Comparison of ENCODE assay signal across 8 mouse cellular contexts in genomic region chr8:84687705-84688100, GRCm38 (mm10). TPM values are rescaled to one million over a fixed set of nuclear protein-coding genes. Genes with fewer than 3 reads are reported as not detected.
A peak's percentile ranks its signal among the peaks of the same experiment; 100 is the strongest.
DNase-seq lines count a peak whose midpoint lies in the region; ATAC-seq and TF ChIP-seq lines count a peak whose summit lies in the region.

Gene Nacc1 (minus strand): TSS chr8:84687862.

- H3K27ac ChIP-seq in forebrain, embryonic 13.5 days = peak within 1 kb of the TSS; percentile 93
- H3K27ac ChIP-seq in neural tube, embryonic 14.5 days (ENCODE audit: low read depth, low read length) = peak within 1 kb of the TSS; percentile 84

- no peak for TF ChIP-seq CTCF in E14TG2a.4 (conservative IDR thresholded peaks at IDR 0.05; ENCODE audit: low read length)

- peak; percentile 82 for DNase-seq in c-Kit-positive CD71-positive TER-119-positive erythroid progenitor cells, embryonic 14.5 days (ENCODE audit: low spot score)
- peak; percentile 92 for DNase-seq in heart, postnatal 10 days
- no peak for DNase-seq in large intestine, adult 2 months (ENCODE audit: low read depth, low spot score)
- DNase-seq in lung, adult 18-20 months = peak; percentile 88 to 91
- peak; percentile 76 to 77 for DNase-seq in thymus, adult 18-20 months

- peak within 1 kb of the TSS; percentile 97 for H3K4me3 ChIP-seq in E14TG2a.4 (replicated peaks; ENCODE audit: low read length)
- H3K4me3 ChIP-seq in forebrain, embryonic 13.5 days = peak within 1 kb of the TSS; percentile 100
- H3K4me3 ChIP-seq in neural tube, embryonic 14.5 days (ENCODE audit: low read depth, low read length) = peak within 1 kb of the TSS; percentile 99

- peak within 1 kb of the TSS; percentile 99 for H3K4me2 ChIP-seq in forebrain, embryonic 13.5 days
- peak within 1 kb of the TSS; percentile 82 for H3K4me2 ChIP-seq in neural tube, embryonic 14.5 days (ENCODE audit: low read depth, low read length)

- H3K9me3 ChIP-seq in E14TG2a.4 (ENCODE audit: low read length) = no peaks in the 10 kb centered on the region
- H3K9me3 ChIP-seq in forebrain, embryonic 13.5 days (replicated peaks) = no peaks in the 10 kb centered on the region
- H3K9me3 ChIP-seq in neural tube, embryonic 14.5 days (ENCODE audit: control insufficient read depth, low read length) = no peaks in the 10 kb centered on the region

- ATAC-seq in forebrain, embryonic 13.5 days = peak; percentile 88
- peak; percentile 90 for ATAC-seq in neural tube, embryonic 14.5 days (ENCODE audit: low read depth)

- 0% methylated on average over 29 of the region's 37 CpGs for WGBS in forebrain, embryonic 13.5 days
- WGBS in large intestine, adult 2 months = under 1% methylated on average over 36 of the region's 37 CpGs
- 0% methylated on average over 29 of the region's 37 CpGs for WGBS in neural tube, embryonic 14.5 days

- H3K9ac ChIP-seq in forebrain, embryonic 13.5 days = peak within 1 kb of the TSS; percentile 99
- peak within 1 kb of the TSS; percentile 100 for H3K9ac ChIP-seq in neural tube, embryonic 14.5 days (replicated peaks; ENCODE audit: low read depth, low read length)

- peaks cover 67% of the 10 kb centered on the region for H3K4me1 ChIP-seq in E14TG2a.4 (replicated peaks; ENCODE audit: low read depth, low read length)
- H3K4me1 ChIP-seq in forebrain, embryonic 13.5 days = peaks cover 49% of the 10 kb centered on the region
- H3K4me1 ChIP-seq in neural tube, embryonic 14.5 days (ENCODE audit: control insufficient read depth, insufficient read depth, low read length) = peaks cover 38% of the 10 kb centered on the region

- no peaks in the 10 kb centered on the region for H3K27me3 ChIP-seq in E14TG2a.4 (ENCODE audit: insufficient read depth, low read length)
- H3K27me3 ChIP-seq in forebrain, embryonic 13.5 days = no peaks in the 10 kb centered on the region
- no peaks in the 10 kb centered on the region; the same call in 1 of the 2 replicates for H3K27me3 ChIP-seq in neural tube, embryonic 14.5 days (ENCODE audit: control insufficient read depth, insufficient read depth, low read length)

- H3K36me3 ChIP-seq in E14TG2a.4 (ENCODE audit: insufficient read depth, low read length) = peaks cover 59% of the 10 kb centered on the region
- H3K36me3 ChIP-seq in forebrain, embryonic 13.5 days (ENCODE audit: poor library complexity, severe bottlenecking) = peaks cover 18% of the 10 kb centered on the region
- no peaks in the 10 kb centered on the region for H3K36me3 ChIP-seq in neural tube, embryonic 14.5 days (ENCODE audit: control insufficient read depth, insufficient read depth, low read length)

- intact Hi-C loops in heart, postnatal 10 days (cut with DNase I) = loop anchor here (1.0 to 5.0 kb wide), 2 partner anchors 22 to 95 kb away; no protein-coding TSS in a partner anchor

RNA-seq across cellular contexts. Expression of gene Nacc1, which starts in this region (rescaled TPM):
- polyA plus RNA-seq in forebrain, embryonic 13.5 days (2015; fragmentation: Nextera tagmentation; extraction: Ambion mirVana) = 16.1 and 18.6 TPM in 2 replicates
- total RNA-seq in heart, postnatal 10 days (2021) = 10 to 100 TPM; 50.2 TPM
- polyA plus RNA-seq in large intestine, adult 2 months (2012; rRNA removed) = 71.5 and 96.6 TPM in 2 replicates
- 15.3 and 16.6 TPM in 2 replicates for polyA plus RNA-seq in neural tube, embryonic 14.5 days (2014; fragmentation: Nextera tagmentation; extraction: Ambion mirVana)
